Mouse (Mus musculus) telencephalon, adult 2 months (tissue): ENCODE measurements around the gene Xbp1.

Source experiments
- DNase-seq: peaks from one replicate; pipeline ENCODE4 v3.0.0-alpha.2; 2011; ENCODE audit warnings: low read depth, low spot score

Xbp1 gene

DNA sequence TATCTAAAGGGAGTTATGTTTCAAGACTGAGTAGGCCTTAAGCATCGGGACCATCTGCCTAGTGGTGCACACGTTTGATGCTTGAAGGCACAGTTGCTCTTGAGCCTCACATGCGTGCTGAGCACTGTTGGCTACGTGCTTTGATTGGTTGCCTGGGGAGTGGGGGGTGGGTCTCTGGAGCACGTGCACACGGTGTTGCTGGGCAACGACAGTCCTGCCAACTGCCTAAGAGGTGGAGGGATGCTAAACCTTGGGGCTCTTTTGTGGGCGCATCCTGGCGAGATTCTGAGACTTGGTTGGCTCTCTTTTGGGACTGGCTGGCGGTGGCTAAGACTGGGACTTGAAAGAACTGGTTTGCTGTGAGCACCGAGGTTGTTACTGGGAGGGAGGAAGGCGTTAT, 49.0 kb downstream of the Xbp1 start, which contains the start of gene Ankrd36:
Ankrd36 (plus strand) TSS at position 211 of the 400 bp plus-strand sequence.
- no peak for DNase-seq

DNA sequence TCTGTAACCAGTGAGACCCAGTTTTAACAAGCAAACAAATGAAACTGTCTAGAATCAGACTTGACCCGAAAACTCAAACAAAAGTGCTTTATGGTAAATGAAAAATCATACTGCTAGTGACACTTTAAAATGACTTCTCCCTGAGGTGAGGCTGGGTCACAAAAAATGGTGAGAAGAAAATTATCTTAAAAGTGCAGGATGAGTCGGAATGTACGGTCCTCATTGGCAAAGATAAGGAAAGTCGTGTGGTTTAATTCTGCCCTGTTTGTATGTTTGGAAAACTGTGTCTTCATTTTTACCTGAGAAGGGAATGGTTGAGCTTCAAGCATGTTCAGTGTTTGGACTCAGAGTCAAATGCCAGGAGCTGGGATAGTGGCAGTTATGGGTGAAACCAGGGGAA, 51.4 kb downstream of the Xbp1 start:
- DNase-seq, result no peak

DNA sequence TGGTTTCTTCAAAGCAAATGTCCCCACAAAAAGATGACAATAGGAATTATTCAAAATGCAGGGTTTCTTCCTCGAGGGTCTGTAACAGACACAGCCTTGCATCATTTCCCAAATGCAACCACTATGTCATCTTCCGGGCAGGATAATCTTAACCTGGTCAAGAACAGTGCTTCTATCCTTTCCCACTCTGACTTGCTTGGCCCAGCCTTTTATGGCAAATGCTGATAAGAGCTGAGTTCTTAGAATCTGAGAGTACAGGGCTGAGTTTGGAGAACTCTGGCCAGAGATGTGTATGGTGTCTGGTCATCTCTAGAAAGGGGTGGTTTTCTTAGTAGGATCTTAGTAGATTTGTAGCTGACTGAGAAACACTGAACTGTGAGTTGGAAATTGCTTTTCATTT, 53.4 kb downstream of the Xbp1 start:
- DNase-seq, result no peak

DNA sequence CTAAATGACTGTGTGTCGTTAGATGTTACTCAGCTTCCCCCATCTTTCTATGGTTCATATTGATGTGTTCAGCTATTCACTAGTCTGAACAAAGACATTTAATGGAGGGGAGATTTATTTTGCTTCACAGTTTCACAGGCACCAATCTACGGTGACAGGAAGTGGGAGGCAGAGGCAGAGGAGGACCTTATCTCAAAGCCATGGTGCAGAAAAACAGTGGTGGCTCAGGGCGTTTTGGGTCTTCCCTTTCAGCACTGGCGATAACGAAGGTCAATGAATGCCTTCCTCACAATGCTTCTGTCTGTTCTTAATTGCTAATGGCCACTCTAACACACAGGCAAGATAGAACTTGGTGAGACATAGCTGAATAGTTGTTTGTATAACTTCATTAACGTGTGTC, 54.6 kb downstream of the Xbp1 start:
- DNase-seq, result no peak
